Mouse (Mus musculus) kidney, postnatal 0 days (tissue): Measurements from ENCODE around the gene BC049730. TPM values are rescaled to one million over a fixed set of nuclear protein-coding genes. Genes with fewer than 3 reads are reported as not detected.
A peak's percentile ranks its signal among the peaks of the same experiment; 100 is the strongest.
"Not testable (repeated sequence)": the region's sequence is repeated elsewhere in the genome, so short reads cannot be mapped to it uniquely, and the experiment has no call there.

Experiments used
- ATAC-seq: fragments of 200-750 bp; cut with Nextera tagmentation; replicated peaks from 2 replicates; pipeline ENCODE4 v1.8.0; 2017; ENCODE audit warnings: low read depth, moderate number of reproducible peaks, moderate TSS enrichment, moderate library complexity; ENCODE audit not compliant: low FRiP score
- DNase-seq: peaks from one replicate; pipeline ENCODE4 v3.0.0-alpha.2; 2016; ENCODE audit warnings: low spot score
- H3K27ac ChIP-seq: fragments of 300-500 bp; sonication (generic); 2 replicates; pipeline ENCODE4 v1.5.1; 2014; ENCODE audit warnings: mild to moderate bottlenecking
- H3K27me3 ChIP-seq: fragments of 300-500 bp; sonication (generic); 2 replicates; pipeline ENCODE4 v1.6.1; 2014; ENCODE audit warnings: low read length, mixed read lengths; ENCODE audit not compliant: insufficient read depth
- H3K36me3 ChIP-seq: fragments of 300-500 bp; sonication (generic); 2 replicates; pipeline ENCODE4 v1.6.1; 2014; ENCODE audit warnings: low read length, mixed read lengths; ENCODE audit not compliant: insufficient read depth
- H3K4me1 ChIP-seq: fragments of 300-500 bp; sonication (generic); replicated peaks from 2 replicates; pipeline ENCODE4 v1.6.1; 2014; ENCODE audit warnings: antibody characterized with exemption, low read length, mixed read lengths; ENCODE audit not compliant: insufficient read depth
- H3K4me2 ChIP-seq: fragments of 300-500 bp; sonication (generic); 2 replicates; pipeline ENCODE4 v1.6.1; 2014; ENCODE audit warnings: mild to moderate bottlenecking, low read length, moderate library complexity, mixed read lengths
- H3K4me3 ChIP-seq: fragments of 300-500 bp; sonication (generic); replicated peaks from 2 replicates; pipeline ENCODE4 v1.5.1; 2014; ENCODE audit warnings: low read depth, low read length
- H3K9ac ChIP-seq: fragments of 300-500 bp; sonication (generic); 2 replicates; pipeline ENCODE4 v1.6.1; 2014; ENCODE audit warnings: low read depth, low read length
- H3K9me3 ChIP-seq: fragments of 300-500 bp; sonication (generic); replicated peaks from 2 replicates; pipeline ENCODE4 v1.6.1; 2016; ENCODE audit warnings: low read length, inconsistent platforms, mixed read lengths
- CTCF ChIP-seq: IDR thresholded peaks from 2 replicates; pipeline ENCODE4 v1.5.1; 2016; ENCODE audit warnings: antibody characterized with exemption, low read depth, mild to moderate bottlenecking, moderate library complexity
- WGBS: fragments of 180-500 bp; shearing (Covaris S2); extraction: QIAGEN DNeasy Blood & Tissue Kit; methylation state at CpG from one replicate; pipeline ENCODE4 v1.1.7; 2014; 5-methylcytosine and 5-hydroxymethylcytosine counted together
- polyA plus RNA-seq: library from polyadenylated mRNA; unstranded; fragments of >200 nt; fragmentation: Nextera tagmentation; extraction: Ambion mirVana; gene quantifications from 2 replicates; pipeline ENCODE4 v1.2.1, GENCODE M21; 2015

The BC049730 gene
- polyA plus RNA-seq, 1 experiment from 2014 or later: not detected

DNA sequence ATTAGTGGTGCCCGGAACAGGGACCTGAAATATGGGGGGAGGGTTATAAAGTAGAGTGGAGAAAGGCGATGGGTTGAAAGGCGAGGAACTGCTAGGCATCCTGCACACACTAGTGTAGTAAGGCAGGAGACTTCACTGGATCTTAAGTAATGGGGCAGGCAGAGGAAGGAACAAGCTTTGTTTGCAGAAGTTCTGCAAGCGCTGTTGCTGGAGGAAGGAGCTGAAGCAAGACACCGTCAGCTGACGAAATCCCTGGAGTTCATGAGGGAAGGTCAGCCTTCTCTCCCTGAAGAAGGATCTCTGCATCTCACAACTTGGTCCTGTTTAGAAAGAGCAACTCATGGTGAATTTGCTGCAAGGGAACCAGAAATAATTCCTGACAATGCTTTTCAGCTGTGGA lies 6.0 kb downstream of the BC049730 start:
- H3K4me1 ChIP-seq: no peaks in the 10 kb centered on the region
- no peaks in the 10 kb centered on the region for H3K36me3 ChIP-seq
- 66% methylated on average over 6 of the region's 6 CpGs for WGBS
- H3K4me2 ChIP-seq: no peak overlapping the region
- no peaks in the 10 kb centered on the region for H3K9me3 ChIP-seq
- TF ChIP-seq CTCF: no peak
- ATAC-seq: no peak
- no peaks in the 10 kb centered on the region for H3K27me3 ChIP-seq
- H3K9ac ChIP-seq: no peak overlapping the region
- DNase-seq: no peak
- H3K4me3 ChIP-seq: no peak overlapping the region
- no peak overlapping the region for H3K27ac ChIP-seq

DNA sequence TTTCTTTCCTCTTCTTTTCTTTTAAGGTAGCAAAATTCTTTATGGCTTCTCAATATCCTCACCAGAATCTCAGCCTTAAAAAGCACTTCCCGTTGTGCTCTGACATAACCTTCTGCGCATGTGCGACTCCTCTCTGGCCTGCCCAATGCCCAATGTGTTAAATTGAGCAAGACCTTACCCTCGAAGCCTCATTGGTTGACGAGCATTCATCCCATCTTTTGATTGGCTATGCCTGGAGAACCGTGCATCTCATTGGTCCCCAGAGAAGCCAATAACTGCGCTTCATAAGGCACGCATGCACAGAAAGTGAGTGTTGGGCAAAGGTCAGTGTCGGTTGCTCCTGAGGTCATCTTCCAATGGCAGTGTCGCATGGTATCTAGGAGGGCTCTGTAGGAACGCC lies 17.8 kb downstream of the BC049730 start, which contains the start of gene Gm4763:
Gene Gm4763 (minus strand): TSS at position 101 of the 400 bp plus-strand sequence.
- DNase-seq, H3K9ac ChIP-seq, H3K36me3 ChIP-seq, H3K9me3 ChIP-seq, H3K4me3 ChIP-seq, H3K27ac ChIP-seq, ATAC-seq, H3K4me2 ChIP-seq, H3K27me3 ChIP-seq, H3K4me1 ChIP-seq: not testable (repeated sequence)
- WGBS: 93% methylated on average over 11 of the region's 11 CpGs

DNA sequence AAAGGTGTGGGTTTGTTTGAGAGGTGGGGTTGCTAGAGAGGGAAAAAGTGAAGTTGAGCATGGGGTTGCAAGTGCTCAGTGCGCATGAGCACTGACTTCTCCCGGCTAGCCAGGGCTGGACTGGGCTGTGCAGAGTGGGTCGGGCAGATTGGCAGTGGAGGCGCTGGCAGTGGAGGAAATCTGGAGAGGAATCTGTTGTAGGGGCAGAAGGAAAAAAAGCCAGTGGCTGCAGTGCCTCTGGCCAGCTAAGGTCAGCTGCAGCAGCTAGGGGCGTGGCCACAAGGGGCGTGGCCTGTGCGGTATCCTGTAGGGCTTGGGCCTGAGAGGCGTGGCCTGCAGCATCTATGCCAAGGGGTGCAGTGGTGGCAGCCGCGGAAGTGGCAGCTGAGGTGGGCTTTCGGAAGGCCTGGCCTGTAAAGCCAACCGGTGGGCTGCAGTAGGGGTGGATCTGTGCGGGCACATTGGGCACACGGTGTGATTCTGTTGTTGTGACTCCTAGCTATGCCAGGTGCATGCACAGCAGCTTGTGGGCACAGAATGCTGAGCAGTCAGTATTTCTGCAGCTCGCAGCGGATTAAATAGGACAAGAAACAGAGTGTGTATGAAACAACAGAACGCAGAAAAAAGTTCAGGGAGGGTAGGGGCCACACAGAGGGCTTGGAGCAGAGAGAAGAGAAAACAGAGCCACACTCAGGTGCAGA lies 27.1 kb downstream of the BC049730 start:
- H3K27me3 ChIP-seq: no peaks in the 10 kb centered on the region
- no peaks in the 10 kb centered on the region for H3K36me3 ChIP-seq
- no peak overlapping the region for H3K9ac ChIP-seq
- 0 out of 2 replicates have a peak overlapping the region, but pooled peaks have one; percentile 8 for H3K4me2 ChIP-seq
- no peak for TF ChIP-seq CTCF
- no peaks in the 10 kb centered on the region for H3K9me3 ChIP-seq
- no peak overlapping the region for H3K4me3 ChIP-seq
- WGBS: 21% methylated on average over 17 of the region's 17 CpGs
- no peaks in the 10 kb centered on the region for H3K4me1 ChIP-seq
- no peak overlapping the region for H3K27ac ChIP-seq
- DNase-seq: peak; percentile 25
- ATAC-seq: peak; percentile 75; the same call in 1 of the 2 replicates

DNA sequence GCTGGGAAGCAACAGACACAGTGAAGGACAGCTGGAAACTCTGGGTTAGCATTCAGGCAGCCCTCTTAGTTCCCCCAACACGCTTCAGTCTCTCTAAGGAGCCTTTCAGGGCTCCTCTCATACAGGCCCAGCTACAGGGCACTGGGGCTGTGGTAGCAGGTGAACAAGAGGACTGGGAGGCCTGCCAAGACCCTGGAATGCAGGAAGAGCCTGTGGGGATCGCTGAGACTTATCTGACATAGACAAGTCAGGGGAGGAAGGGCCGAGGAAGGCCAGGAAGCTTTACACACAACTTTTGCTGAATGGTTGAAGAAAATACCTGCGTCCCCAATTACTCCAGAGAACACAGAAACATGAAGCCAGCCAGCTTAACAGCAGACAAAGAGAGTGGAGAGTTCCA lies 41.7 kb downstream of the BC049730 start:
- DNase-seq: no peak
- no peak for ATAC-seq

DNA sequence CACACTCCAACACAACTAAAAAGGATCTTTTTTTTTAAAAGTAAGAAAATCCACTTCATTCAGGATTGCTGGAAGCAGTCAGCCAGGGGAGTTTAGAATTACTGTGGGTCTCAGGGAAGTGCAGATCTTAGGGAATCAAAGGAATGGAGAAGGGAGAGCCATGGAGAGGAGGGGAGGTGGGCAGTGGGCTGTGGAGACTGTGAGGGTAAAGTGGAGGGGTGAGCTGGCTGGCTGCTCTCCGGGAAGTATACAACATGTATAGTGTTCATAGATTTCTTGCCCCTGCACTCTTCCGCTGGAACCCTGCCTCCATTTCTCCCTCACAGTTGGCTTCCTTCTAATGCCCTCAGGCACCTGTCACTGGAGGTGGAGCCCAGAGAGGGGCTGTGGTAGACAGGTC lies 42.6 kb downstream of the BC049730 start:
- Histone ChIP-seq H3K4me2 (no peak overlapping the region), H3K4me3 (no peak overlapping the region), H3K4me1 (no peaks in the 10 kb centered on the region), H3K9ac (no peak overlapping the region), H3K9me3 (no peaks in the 10 kb centered on the region), H3K36me3 (no peaks in the 10 kb centered on the region), H3K27me3 (no peaks in the 10 kb centered on the region), H3K27ac (no peak overlapping the region)
- DNase-seq (peak; percentile 43), ATAC-seq (no peak; the same call in 1 of the 2 replicates)
- TF ChIP-seq CTCF: no peak
- 49% methylated on average over 2 of the region's 2 CpGs for WGBS

More for the DNA sequence above, 41.7 kb downstream of the BC049730 start:
- H3K9me3 ChIP-seq: no peaks in the 10 kb centered on the region
- no peaks in the 10 kb centered on the region for H3K4me1 ChIP-seq
- no peak for TF ChIP-seq CTCF
- WGBS: 33% methylated on average over 4 of the region's 4 CpGs
- no peaks in the 10 kb centered on the region for H3K27me3 ChIP-seq
- no peaks in the 10 kb centered on the region for H3K36me3 ChIP-seq
- no peak overlapping the region for H3K27ac ChIP-seq
- H3K4me3 ChIP-seq: no peak overlapping the region
- no peak overlapping the region for H3K4me2 ChIP-seq
- no peak overlapping the region for H3K9ac ChIP-seq

DNA sequence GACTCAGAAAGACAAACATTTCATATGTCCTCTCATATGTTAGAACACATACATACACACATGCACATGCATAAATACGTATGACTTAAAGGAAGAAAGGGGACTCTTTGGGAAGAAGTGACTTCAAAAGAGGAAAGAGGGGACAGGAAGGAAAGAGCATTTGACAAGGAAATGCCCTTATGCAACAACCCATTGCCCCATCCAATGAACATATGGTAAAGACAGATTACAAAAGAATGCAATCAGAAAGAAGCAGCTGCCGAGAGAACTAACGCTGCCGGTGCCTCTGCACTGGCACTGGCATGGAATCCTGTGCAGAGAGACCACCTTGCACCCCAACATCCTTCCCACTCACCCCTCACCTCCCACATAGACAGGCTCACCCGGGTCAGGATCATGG lies 44.4 kb downstream of the BC049730 start:
- no peak for ATAC-seq
- no peak for DNase-seq
- 71% methylated on average over 5 of the region's 5 CpGs for WGBS
- Histone ChIP-seq H3K36me3 (no peaks in the 10 kb centered on the region), H3K27me3 (no peaks in the 10 kb centered on the region), H3K27ac (no peak overlapping the region), H3K4me2 (no peak overlapping the region), H3K9ac (no peak overlapping the region), H3K4me1 (no peaks in the 10 kb centered on the region), H3K4me3 (no peak overlapping the region), H3K9me3 (no peaks in the 10 kb centered on the region)
- TF ChIP-seq CTCF: no peak

DNA sequence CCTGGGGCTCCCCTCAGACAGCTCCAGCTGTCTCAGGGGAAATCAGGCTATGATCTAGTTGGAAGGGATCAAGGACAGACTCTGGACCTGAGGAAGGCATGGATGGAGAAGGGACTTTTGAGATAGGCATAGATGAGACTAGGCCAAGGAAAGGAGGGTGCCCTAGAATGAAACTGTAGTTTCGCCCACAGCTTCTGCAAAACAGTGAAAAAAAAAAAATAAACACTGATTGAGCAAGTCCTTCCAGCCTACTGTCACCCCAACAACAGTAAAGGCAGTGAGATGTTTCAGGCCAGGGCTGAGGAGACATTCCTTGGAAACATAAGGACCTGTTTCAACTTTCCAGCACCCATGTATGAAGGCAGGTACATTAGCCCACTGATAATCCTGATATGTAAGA lies 49.5 kb downstream of the BC049730 start:
- Histone ChIP-seq H3K27ac (no peak overlapping the region), H3K9me3 (no peaks in the 10 kb centered on the region), H3K27me3 (no peaks in the 10 kb centered on the region), H3K4me1 (no peaks in the 10 kb centered on the region), H3K36me3 (no peaks in the 10 kb centered on the region), H3K4me3 (no peak overlapping the region), H3K4me2 (no peak overlapping the region), H3K9ac (no peak overlapping the region)
- WGBS: 88% methylated on average over 1 of the region's 1 CpGs
- no peak for DNase-seq
- TF ChIP-seq CTCF: no peak
- ATAC-seq: no peak
